Mouse (Mus musculus) forebrain, embryonic 15.5 days (tissue): ENCODE data around the gene G430095P16Rik. TPM values are rescaled to one million over a fixed set of nuclear protein-coding genes. Genes with fewer than 3 reads are reported as not detected.
A peak's percentile ranks its signal among the peaks of the same experiment; 100 is the strongest.

Source experiments
- ATAC-seq: fragments of 200-750 bp; cut with Nextera tagmentation; replicated peaks from 2 replicates; pipeline ENCODE4 v1.8.0; 2017; ENCODE audit warnings: mild to moderate bottlenecking, moderate TSS enrichment, moderate library complexity
- H3K27ac ChIP-seq: fragments of 300-500 bp; sonication (generic); replicated peaks from 2 replicates; pipeline ENCODE4 v1.5.1; 2015; ENCODE audit warnings: mild to moderate bottlenecking, inconsistent platforms
- H3K27me3 ChIP-seq: fragments of 300-500 bp; sonication (generic); 2 replicates; pipeline ENCODE4 v1.6.1; 2015; ENCODE audit warnings: inconsistent platforms
- H3K36me3 ChIP-seq: fragments of 300-500 bp; sonication (generic); 2 replicates; pipeline ENCODE4 v1.6.1; 2015; ENCODE audit warnings: mild to moderate bottlenecking, inconsistent platforms
- H3K4me1 ChIP-seq: fragments of 300-500 bp; sonication (generic); 2 replicates; pipeline ENCODE4 v1.6.1; 2015; ENCODE audit warnings: inconsistent platforms
- H3K4me2 ChIP-seq: fragments of 300-500 bp; sonication (generic); replicated peaks from 2 replicates; pipeline ENCODE4 v1.6.1; 2015; ENCODE audit warnings: mild to moderate bottlenecking, inconsistent platforms
- H3K4me3 ChIP-seq: fragments of 300-500 bp; sonication (generic); 2 replicates; pipeline ENCODE4 v1.5.1; 2015; ENCODE audit warnings: mild to moderate bottlenecking, inconsistent platforms
- H3K9ac ChIP-seq: fragments of 300-500 bp; sonication (generic); replicated peaks from 2 replicates; pipeline ENCODE4 v1.6.1; 2015; ENCODE audit warnings: mild to moderate bottlenecking, inconsistent platforms
- H3K9me3 ChIP-seq: fragments of 300-500 bp; sonication (generic); 2 replicates; pipeline ENCODE4 v1.6.1; 2016; ENCODE audit warnings: inconsistent platforms
- WGBS: fragments of 180-500 bp; shearing (Covaris S2); methylation state at CpG from one replicate; pipeline ENCODE4 v1.1.7; 2015; ENCODE audit warnings: mixed read lengths; 5-methylcytosine and 5-hydroxymethylcytosine counted together
- polyA plus RNA-seq: library from polyadenylated mRNA; unstranded; fragments of >200 nt; fragmentation: Nextera tagmentation; extraction: Ambion mirVana; gene quantifications from 2 replicates; pipeline ENCODE4 v1.2.1, GENCODE M21; 2015

Gene G430095P16Rik
- polyA plus RNA-seq, 1 experiment from 2014 or later = 2.7 TPM

- Histone ChIP-seq H3K4me2 (no peak overlapping the region), H3K36me3 (no peaks in the 10 kb centered on the region), H3K27ac (peak overlapping the region; percentile 94), H3K4me1 (peaks cover 79% of the 10 kb centered on the region), H3K9ac (peak overlapping the region; percentile 25), H3K4me3 (no peak overlapping the region), H3K9me3 (no peaks in the 10 kb centered on the region), H3K27me3 (no peaks in the 10 kb centered on the region)
- 21% methylated on average over 4 of the region's 4 CpGs for WGBS
- ATAC-seq = no peak
Measured at GRCm38 (mm10) chr8:84713381-84713780, 9.4 kb upstream of the G430095P16Rik start.

- peak overlapping the region; percentile 25 for H3K9ac ChIP-seq
- H3K4me1 ChIP-seq = peaks cover 72% of the 10 kb centered on the region
- no peak overlapping the region for H3K4me3 ChIP-seq
- WGBS = 49% methylated on average over 4 of the region's 4 CpGs
- peaks cover 6% of the 10 kb centered on the region; the same call in 1 of the 2 replicates for H3K36me3 ChIP-seq
- ATAC-seq = no peak
- H3K27ac ChIP-seq = peak overlapping the region; percentile 94
- H3K9me3 ChIP-seq = no peaks in the 10 kb centered on the region
- no peaks in the 10 kb centered on the region for H3K27me3 ChIP-seq
- H3K4me2 ChIP-seq = no peak overlapping the region
Measured at GRCm38 (mm10) chr8:84714161-84714560, 8.6 kb upstream of the G430095P16Rik start.

GRCm38 (mm10) chr8:84715893-84716468 is 6.8 kb upstream of the G430095P16Rik start:
- Histone ChIP-seq H3K27ac (peak overlapping the region; percentile 83), H3K4me2 (peak overlapping the region; percentile 26), H3K4me3 (0 out of 2 replicates have a peak overlapping the region, but pooled peaks have one; percentile 5), H3K4me1 (peaks cover 56% of the 10 kb centered on the region), H3K27me3 (no peaks in the 10 kb centered on the region), H3K9me3 (no peaks in the 10 kb centered on the region), H3K36me3 (peaks cover 17% of the 10 kb centered on the region), H3K9ac (peak overlapping the region; percentile 46)
- no peak for ATAC-seq
- 11% methylated on average over 27 of the region's 27 CpGs for WGBS

- Histone ChIP-seq H3K9me3 (no peaks in the 10 kb centered on the region), H3K27ac (peak overlapping the region; percentile 83), H3K4me2 (no peak overlapping the region), H3K36me3 (peaks cover 25% of the 10 kb centered on the region), H3K27me3 (no peaks in the 10 kb centered on the region), H3K4me3 (no peak overlapping the region), H3K9ac (no peak overlapping the region; the same call in 1 of the 2 replicates), H3K4me1 (peaks cover 52% of the 10 kb centered on the region)
- WGBS = 73% methylated on average over 11 of the region's 11 CpGs
- ATAC-seq = no peak
Measured at GRCm38 (mm10) chr8:84716790-84717189, 6.0 kb upstream of the G430095P16Rik start.

GRCm38 (mm10) chr8:84718476-84718875 is 4.3 kb upstream of the G430095P16Rik start:
- Histone ChIP-seq H3K4me1 (peaks cover 54% of the 10 kb centered on the region), H3K27me3 (no peaks in the 10 kb centered on the region), H3K27ac (peak overlapping the region; percentile 32), H3K9me3 (no peaks in the 10 kb centered on the region), H3K9ac (no peak overlapping the region), H3K36me3 (peaks cover 26% of the 10 kb centered on the region), H3K4me3 (no peak overlapping the region), H3K4me2 (no peak overlapping the region)
- 84% methylated on average over 5 of the region's 5 CpGs for WGBS
- no peak for ATAC-seq

- Histone ChIP-seq H3K4me3 (no peak overlapping the region), H3K4me2 (no peak overlapping the region), H3K27me3 (no peaks in the 10 kb centered on the region), H3K36me3 (peaks cover 26% of the 10 kb centered on the region), H3K27ac (peak overlapping the region; percentile 32), H3K9me3 (no peaks in the 10 kb centered on the region), H3K9ac (no peak overlapping the region), H3K4me1 (peaks cover 54% of the 10 kb centered on the region)
- ATAC-seq = no peak
- WGBS = 80% methylated on average over 5 of the region's 5 CpGs
Measured at GRCm38 (mm10) chr8:84718959-84719690, 3.7 kb upstream of the G430095P16Rik start.

- no peaks in the 10 kb centered on the region for H3K9me3 ChIP-seq
- H3K27ac ChIP-seq = peak overlapping the region; percentile 94
- H3K4me1 ChIP-seq = peaks cover 60% of the 10 kb centered on the region
- H3K9ac ChIP-seq = peak overlapping the region; percentile 31; the same call in 1 of the 2 replicates
- peak; percentile 20 for ATAC-seq
- no peaks in the 10 kb centered on the region for H3K27me3 ChIP-seq
- H3K36me3 ChIP-seq = peaks cover 47% of the 10 kb centered on the region
- H3K4me3 ChIP-seq = no peak overlapping the region
- 56% methylated on average over 6 of the region's 6 CpGs for WGBS
- H3K4me2 ChIP-seq = no peak overlapping the region
Measured at GRCm38 (mm10) chr8:84722530-84722849, 317 bp upstream of the G430095P16Rik start.

GRCm38 (mm10) chr8:84723571-84723900 is 729 bp downstream of the G430095P16Rik start:
- 16% methylated on average over 7 of the region's 7 CpGs for WGBS
- Histone ChIP-seq H3K4me1 (peaks cover 70% of the 10 kb centered on the region), H3K9ac (peak overlapping the region; percentile 39), H3K9me3 (no peaks in the 10 kb centered on the region), H3K27ac (peak overlapping the region; percentile 94), H3K4me2 (peak overlapping the region; percentile 5; the same call in 1 of the 2 replicates), H3K36me3 (peaks cover 48% of the 10 kb centered on the region), H3K27me3 (no peaks in the 10 kb centered on the region), H3K4me3 (no peak overlapping the region)
- no peak for ATAC-seq

- Histone ChIP-seq H3K27me3 (no peaks in the 10 kb centered on the region), H3K9me3 (no peaks in the 10 kb centered on the region), H3K27ac (peak overlapping the region; percentile 94), H3K9ac (no peak overlapping the region), H3K36me3 (peaks cover 44% of the 10 kb centered on the region), H3K4me2 (no peak overlapping the region), H3K4me1 (peaks cover 81% of the 10 kb centered on the region), H3K4me3 (no peak overlapping the region)
- 49% methylated on average over 9 of the region's 9 CpGs for WGBS
- ATAC-seq = no peak
Measured at GRCm38 (mm10) chr8:84724683-84725082, 1.9 kb downstream of the G430095P16Rik start.

GRCm38 (mm10) chr8:84725246-84725940 is 2.6 kb downstream of the G430095P16Rik start:
- Histone ChIP-seq H3K9me3 (no peaks in the 10 kb centered on the region), H3K36me3 (peaks cover 39% of the 10 kb centered on the region), H3K4me2 (no peak overlapping the region), H3K9ac (peak overlapping the region; percentile 10), H3K27ac (peak overlapping the region; percentile 94), H3K4me1 (peaks cover 89% of the 10 kb centered on the region), H3K4me3 (no peak overlapping the region), H3K27me3 (no peaks in the 10 kb centered on the region)
- 55% methylated on average over 10 of the region's 10 CpGs for WGBS
- no peak for ATAC-seq

- H3K4me1 ChIP-seq = peaks cover 94% of the 10 kb centered on the region
- WGBS = 13% methylated on average over 3 of the region's 3 CpGs
- H3K36me3 ChIP-seq = peaks cover 34% of the 10 kb centered on the region; the same call in 1 of the 2 replicates
Measured at GRCm38 (mm10) chr8:84725941-84726259, 3.1 kb downstream of the G430095P16Rik start.

GRCm38 (mm10) chr8:84728474-84728873 is 5.7 kb downstream of the G430095P16Rik start:
- ATAC-seq = peak; percentile 84
- 27% methylated on average over 3 of the region's 3 CpGs for WGBS
- H3K27me3 ChIP-seq = no peaks in the 10 kb centered on the region
- H3K27ac ChIP-seq = peak overlapping the region; percentile 94
- H3K36me3 ChIP-seq = peaks cover 24% of the 10 kb centered on the region; the same call in 1 of the 2 replicates
- no peak overlapping the region for H3K9ac ChIP-seq
- H3K4me1 ChIP-seq = peaks cover 98% of the 10 kb centered on the region
- H3K4me3 ChIP-seq = no peak overlapping the region
- no peaks in the 10 kb centered on the region for H3K9me3 ChIP-seq
- no peak overlapping the region; the same call in 1 of the 2 replicates for H3K4me2 ChIP-seq

More at GRCm38 (mm10) chr8:84725941-84726259, 3.1 kb downstream of the G430095P16Rik start:
- Histone ChIP-seq H3K27ac (peak overlapping the region; percentile 94), H3K4me3 (no peak overlapping the region), H3K9me3 (no peaks in the 10 kb centered on the region), H3K4me2 (no peak overlapping the region), H3K27me3 (no peaks in the 10 kb centered on the region), H3K9ac (no peak overlapping the region; the same call in 1 of the 2 replicates)
- no peak for ATAC-seq
